Mouse (Mus musculus) right cerebral cortex, postnatal 25 days (tissue): ENCODE measurements around the gene Ctrc.

ENCODE experiments used
- DNase-seq: peaks from one replicate; pipeline ENCODE4 v3.0.0; 2022

Gene Ctrc

DNA sequence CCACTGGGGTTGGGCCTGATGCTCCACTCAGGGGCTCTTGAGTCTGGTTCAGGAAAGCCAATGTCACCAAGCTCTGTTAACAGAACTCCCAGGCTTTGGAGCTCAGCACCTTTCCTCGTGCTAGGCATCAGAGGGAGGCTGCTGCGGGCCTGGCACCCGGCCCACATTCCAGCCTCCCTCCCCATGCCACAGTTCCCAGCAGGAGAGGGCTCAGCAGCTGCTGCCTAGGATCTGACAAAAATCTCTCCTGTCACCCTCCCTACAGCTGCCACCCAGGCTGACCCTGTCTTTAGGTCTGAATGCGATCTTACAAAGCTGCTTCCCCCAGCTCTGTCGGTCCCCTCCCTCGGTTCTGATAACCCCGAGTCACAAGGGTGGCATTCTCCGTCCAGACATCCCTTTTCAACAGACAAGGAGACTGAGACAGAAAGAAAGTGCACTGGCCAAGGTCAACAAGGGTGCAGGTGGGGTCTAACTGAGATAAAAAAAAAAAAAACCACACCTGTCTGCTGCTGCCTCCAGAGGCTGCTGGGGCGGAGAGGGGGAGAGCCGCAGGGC, 20.9 kb upstream of the Ctrc start:
- DNase-seq = no peak

DNA sequence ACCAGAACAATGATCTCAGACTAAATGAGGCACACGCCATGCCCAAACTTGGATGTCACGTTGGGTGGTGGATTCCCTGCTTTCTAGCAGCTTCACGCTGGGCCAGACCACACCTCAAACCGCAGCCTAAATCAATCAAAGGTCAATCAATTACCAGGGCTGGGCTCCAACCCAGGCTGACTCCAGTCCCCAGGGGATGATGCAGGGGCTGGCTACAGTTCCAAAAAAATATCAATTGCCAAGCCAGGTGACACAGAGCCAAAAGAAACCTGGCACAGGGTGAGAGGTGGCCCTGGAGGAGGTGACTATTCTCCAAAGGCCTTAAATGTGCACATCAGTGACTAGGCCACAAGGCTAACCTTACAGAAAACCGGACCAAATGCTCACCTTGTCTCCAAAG, 19.4 kb upstream of the Ctrc start:
- DNase-seq = no peak

DNA sequence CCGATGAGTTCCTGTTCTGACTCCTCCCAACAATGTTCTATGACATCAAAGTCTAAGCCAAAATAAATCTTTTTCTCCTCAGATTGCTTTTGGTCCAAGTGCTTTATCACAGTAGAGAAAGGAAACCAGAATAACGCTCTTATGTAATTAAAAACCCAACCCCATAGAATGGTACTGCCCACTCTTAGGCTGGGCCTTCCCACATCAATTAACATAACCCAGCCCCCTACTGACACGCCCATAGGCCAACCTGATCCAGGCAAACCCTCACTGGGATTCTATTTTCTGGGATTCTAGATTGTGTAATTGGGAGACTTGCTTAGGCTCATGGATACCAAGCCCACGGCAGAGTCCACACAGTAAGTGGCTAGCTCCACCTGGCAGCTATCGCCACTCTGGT, 18.8 kb upstream of the Ctrc start:
- no peak for DNase-seq

DNA sequence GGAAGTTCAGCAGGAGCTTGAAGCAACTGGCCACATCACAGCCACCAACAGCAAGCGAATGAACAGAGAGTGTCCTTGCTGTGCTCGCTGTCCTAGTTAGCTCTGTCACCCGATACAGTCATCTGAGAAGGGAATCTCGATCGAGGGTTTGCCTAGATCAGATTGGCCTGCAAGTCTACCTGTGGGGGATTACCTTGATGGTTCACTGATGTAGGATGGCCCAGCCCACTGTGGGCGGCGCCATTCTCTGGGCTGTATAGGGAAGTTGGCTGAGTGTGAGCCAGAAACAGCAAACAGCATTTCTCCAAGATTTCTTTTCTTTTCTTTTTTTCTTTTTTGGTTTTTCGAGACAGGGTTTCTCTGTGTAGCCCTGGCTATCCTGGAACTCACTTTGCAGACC, 18.3 kb upstream of the Ctrc start:
- no peak for DNase-seq

DNA sequence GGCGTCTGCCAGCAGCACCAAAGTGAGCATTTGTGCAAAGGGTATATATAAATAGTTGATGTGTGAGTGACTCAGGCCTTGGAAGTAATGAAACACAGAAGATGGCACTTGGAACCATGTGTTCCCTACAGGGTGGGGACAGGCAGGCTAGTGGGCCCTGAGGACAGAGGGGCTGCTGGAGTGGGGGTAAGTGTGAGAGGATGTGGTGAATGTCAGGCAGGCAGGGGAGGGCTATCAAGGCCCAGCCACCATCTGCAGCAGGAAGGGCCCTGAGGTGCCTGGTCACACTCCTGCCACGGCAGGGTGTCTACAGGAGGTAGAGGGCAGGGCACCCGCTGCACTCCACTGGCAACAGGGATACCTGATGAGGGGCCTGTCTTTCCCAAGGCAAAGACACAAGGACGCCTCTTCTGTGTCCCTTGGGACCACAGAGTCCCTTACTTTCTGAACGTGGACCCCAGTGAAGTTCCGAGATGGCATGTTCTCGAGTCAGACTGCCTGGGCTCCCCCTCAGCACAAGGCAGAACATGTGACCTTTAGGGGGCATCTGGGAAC, 17.6 kb upstream of the Ctrc start:
- DNase-seq = no peak

DNA sequence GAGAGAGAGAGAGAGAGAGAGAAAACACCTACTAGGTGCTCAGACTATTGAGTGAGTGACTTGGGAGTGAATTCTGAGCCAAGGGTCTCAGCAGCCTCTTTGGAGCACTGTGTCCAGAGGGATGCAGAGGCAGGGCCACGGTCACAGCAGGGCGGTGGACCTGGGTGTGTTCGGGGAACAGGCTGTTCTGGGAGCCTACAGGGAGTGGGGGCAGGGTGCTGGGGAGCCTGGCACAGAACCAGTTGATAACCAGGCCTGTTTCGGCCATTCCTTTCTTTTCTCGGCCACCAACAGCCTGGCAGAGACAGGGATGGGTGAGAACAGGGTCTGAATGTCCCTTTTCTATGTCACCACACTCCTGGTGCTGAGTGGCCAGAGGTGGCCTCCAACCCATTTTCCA, 16.7 kb upstream of the Ctrc start:
- DNase-seq = no peak

DNA sequence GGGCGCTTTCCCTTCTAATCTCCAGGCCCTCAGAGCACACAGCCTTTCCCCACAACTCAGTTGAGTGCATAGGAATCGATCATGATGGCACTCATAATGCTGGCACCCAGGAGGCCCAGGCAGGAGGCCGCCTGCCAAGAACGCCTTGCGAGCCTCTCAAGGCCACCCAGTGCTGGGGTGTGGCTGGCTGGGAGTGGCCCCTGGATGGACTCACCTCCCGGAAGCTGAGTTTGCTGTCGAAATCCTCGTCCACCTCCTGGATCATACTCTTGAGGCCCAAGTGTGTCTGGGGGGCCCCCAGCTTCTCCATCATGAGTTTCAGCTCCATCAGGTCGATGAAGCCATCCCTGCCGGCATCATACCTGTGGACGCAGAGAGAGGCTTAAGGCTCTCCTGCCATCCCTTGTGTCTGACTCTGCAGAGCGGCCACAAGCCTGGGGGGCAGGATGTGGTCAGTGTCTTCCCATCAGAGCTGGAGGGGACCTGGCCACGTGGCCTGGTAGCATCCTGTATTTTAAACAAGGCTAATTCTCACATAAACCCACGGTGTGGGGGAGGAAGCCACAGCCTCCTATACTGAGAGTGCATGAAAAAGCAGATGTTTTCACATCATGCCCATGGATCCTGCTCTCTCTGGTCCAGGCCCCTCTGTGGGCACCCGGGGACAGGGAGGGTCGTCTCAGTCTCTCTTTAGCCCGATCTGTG, 15.6 kb upstream of the Ctrc start:
- no peak for DNase-seq

DNA sequence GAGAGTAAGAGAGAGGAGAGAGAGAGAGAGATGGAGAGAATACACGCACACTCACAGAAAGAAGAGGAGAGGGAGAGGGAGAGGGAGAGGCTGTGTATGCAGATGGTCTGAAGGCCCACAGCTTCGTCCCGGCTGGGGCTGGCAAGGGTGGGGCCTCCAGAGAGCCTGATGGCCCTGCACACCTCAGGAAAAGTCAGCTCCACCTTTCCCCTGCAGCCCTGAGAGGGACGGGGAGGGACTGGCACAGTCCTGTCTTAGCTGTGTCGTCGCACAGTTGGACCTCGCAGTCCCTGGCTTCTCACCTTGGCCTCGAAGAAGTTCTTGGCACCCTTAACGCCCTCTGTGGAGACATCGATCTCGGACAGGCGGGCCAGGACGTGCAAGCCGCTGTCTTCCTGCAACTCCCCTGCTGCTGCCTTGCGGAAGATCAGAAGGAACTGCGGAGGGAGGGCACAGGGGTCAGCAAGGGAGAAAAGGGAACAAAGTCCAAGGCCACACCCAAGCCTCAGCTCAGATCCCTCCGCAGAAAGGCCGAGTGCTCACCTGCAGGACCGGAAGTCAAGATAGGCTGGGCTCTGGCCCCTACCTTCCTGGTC, 14.2 kb upstream of the Ctrc start:
- no peak for DNase-seq

DNA sequence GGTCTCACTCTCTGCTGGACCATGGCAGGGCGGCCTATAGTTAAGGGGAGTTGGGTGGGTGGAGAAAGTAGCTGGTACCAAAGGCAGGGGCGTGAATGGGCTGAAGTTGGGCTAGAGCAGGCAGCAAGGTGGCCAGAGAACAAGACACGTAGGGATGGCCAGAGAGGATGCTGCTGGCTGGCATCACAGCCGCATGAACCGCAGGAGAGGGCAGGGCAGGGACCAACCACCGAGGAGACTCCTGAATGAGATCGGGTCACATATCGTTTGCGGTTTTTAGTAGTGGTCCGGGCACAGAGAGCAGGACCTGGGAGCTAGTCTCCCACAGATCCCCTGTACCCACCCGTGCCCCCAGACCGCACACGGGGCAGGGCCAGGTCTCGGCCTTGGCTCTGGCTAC, 13.2 kb upstream of the Ctrc start:
- DNase-seq = no peak

DNA sequence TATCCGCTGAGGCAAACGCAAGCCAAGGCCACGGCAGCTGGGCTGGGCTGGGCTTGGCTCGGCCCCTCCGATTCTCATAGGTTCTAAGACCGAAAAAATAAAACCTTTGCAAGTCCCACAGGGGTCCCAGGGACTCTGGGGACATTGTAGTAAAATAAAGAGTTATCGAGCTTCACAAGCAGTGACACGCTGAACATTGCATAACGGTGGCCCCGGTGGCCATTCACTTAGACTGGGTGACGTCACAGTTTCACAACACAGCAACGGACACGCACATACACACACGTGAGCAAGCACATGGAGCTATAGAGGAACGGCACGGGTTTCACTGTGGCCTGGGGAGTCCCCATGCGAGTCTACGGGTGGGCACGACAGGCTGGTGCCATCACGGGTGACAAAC, 12.3 kb upstream of the Ctrc start:
- no peak for DNase-seq

DNA sequence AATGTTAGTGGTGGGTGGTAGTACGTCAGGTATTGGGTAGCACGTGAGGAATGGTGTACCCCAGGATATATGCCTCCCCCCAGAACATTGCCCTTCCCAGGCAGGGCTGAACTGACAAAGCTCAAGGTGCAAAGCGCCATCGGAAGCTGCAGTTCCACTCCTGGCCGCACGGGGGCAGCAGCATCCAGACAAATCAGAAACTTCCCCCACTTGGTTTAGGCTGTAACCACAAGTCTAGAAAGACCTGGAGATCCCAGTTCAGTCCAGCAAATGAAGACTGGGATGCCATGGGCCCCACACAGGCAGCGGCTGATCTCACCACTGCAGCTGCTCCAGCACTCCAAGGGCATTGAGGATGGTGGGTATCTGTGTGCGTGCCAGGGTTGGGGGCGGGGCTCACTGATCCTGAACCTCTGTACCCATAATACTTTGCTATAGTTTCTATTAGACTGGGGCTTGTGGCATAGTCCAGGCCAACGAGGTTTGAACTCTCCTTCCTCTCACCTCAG, 11.3 kb upstream of the Ctrc start:
- peak; percentile 78 for DNase-seq

DNA sequence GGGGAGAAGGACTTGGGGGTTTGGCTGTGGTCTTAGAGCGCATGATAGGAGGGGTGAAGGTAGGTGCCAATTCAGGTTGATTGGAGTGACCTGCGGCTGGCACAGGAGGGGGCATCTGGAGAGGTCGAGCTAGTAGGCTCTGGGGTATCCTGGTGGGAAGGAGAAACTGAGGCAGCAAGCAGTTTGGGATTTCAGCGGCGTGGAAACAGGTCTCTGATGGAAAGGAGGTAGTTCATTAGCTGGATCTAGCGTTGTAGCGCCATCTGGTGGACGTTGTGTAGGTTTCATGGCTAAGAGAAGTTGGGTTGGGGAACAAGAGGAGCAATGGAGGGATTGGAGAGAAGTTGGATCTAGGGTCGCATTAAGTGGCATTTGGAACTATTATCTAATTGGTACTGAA, 7.3 kb upstream of the Ctrc start:
- no peak for DNase-seq

DNA sequence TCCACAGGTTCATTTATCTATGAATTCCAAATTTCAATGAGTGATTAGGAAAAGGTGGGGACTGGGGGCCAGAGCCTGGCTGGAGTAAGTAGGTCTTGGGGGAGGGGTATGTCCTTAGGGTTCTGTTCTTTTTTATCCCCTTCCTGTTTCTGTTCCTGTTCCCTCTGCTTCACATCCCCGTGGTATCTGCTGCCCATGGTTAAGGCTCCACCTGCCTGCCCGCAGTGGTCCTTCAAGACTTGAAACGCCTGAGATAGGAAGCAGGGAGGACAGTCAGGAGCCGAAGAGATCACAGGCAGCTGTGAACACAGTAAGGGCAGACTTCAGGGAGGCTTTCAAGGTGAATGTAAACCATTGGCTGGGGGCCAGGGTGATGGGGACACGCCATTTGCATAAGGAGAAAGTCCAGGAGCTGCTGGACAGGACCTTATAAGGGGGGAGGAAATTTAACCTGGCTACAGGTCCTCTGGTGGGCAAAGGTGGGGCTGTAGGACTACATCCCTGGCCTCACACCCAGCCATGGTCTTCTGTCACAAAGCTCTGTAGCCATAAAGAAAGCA, 11.5 kb downstream of the Ctrc start:
- no peak for DNase-seq

DNA sequence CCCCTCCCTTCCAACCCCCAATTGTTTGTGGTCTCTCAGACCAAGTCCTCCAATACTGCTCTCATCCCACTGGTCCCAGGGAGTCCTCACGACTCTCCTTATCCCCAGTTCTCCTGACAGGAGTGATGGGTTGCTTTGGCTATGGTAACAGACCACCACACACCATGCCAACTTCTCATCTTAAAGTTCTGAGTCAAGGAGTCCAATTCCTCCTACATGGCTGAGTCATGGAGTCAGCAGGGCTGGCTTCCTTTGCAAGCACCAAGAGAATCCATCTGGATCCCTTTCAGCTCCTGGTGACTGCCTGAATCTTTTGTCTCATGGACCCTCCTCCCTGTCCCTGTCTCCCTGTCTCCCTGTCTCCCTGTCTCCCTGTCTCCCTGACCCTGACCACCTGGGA, 12.2 kb downstream of the Ctrc start:
- peak; percentile 18 for DNase-seq

DNA sequence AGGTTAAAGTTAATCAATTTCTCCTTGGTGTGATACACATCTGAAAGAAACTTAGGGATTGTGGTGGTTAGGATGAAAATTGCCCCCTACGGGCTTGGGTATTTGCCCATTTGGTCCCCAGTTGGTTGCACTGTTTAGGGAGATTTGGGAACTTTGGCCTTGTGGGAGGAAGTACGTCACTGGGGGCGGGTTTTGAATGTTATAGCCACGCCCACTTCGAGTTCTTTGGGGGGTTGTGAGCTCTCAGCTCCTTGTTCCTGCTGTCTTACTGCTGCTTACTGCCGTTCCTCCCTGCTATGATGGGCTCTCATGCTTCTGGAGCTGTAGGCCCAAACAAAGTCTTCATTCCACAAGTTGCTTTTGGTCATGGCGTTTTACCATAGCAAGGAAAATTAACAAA, 14.8 kb downstream of the Ctrc start:
- no peak for DNase-seq

DNA sequence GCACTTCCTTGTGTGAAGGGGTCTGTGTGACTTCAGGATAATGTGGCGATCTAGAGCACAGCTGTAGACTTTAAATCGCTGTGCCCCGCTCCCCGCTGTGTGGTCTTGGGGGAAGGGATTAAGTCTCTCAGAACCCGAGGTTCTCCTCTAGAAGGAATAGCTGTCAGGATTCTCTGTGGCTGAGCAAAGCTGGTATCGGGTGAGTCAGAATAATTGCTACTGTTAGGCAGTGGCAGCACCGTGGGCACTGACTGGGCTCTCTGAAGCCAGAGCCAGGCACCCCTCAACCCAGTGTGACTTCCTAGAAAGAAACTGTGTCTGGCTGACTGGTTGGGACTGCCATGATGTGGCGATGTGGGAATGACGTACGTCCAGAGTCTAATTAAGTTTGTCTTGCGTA, 15.8 kb downstream of the Ctrc start:
- DNase-seq = no peak

DNA sequence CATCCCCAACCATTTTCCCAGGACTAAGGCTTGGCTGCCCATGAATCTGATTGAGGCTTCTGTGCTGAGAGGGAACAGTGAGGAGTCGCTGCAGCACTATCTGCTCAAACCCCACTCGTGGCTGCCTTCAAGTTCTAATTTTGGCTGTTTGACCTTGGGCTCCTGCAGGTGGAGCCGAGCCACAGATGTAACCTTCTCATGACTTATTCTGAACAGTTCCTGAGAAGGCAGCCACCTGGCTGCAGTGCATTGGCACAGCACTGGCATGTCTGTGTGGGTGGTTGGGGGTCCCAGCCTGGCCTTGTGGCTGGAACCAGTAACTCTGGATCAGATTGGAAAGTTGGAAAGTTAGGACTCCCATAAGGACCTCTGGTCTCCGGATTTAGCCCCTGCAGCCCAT, 18.0 kb downstream of the Ctrc start:
- DNase-seq = no peak

DNA sequence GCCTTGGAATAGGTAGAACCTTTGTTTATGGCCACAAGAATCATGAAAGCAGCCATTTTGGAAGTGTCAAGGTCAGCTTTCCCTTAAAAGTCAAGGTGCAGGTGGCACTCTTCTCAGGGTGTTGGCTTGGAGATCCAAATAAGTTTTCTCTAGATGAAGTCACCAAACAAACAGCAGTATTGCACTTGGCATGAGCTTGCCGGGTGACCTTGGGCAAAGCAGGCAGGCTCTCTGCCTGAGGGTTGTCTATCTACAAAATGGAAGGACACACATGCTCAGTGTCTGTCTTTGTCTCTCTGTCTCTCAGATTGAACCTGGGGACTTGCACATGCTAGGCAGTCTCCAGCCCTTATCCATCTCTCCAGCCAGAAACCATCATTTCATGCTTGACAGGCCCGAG, 18.8 kb downstream of the Ctrc start:
- DNase-seq = no peak

DNA sequence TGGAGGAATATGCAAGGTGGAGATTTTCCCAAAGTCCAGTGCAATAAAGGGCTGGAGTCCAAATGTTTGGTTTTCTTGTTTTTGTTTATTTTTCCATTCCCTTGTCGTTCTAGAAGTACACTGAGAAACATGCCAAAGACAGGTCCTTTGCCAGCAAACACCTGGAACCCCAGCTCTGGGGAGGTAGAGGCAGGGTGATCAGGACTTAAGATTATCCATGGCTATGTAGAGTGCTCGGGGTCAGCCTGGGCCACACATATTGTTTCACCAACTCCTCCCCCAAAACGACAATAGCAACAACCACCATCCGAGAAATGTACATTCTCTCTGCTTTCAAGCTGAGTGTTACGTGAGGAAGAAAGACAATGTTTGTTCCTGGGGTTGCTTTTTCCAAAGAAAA, 20.1 kb downstream of the Ctrc start, which contains the start of gene Cela2a:
Cela2a (minus strand) TSS at position 101 of the 400 bp plus-strand sequence.
- DNase-seq = no peak

DNA sequence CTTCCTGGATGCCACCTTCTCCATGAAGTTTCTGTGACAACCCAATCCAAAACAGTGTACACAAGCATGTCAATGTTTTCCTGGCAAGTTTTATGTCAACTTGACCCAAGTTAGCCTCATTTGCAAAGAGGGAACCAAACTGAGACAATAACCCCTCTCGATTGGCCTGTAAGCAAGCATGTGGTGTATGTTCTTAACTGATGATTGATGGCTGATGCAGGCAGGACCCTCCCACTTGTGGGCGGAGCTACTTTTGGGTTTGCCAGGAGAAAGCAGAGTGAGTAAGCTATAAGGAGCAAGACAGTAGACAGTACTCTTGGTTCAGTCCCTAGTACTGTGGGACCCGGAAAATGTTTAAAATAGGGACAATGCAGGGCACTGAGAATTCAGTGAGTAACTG, 23.2 kb downstream of the Ctrc start:
- DNase-seq = no peak

DNA sequence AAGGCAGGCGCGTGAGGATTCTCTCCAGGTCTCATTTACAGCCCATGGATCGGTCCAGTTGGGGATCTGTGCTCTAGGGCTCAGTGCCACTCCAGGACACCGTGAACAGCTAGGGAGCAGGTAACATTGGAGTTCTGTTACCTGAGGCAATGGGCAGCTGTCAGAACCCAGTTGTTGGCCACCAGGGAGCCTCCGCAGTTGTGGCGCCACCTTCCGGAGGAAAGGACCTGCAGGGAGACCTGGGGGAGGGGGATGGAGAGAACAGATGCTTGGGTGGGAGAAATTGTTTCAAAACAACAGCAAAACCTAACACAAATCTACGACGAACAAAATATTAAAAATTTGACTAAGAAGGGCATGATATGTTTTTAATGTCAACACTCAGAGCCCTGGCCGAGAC, 24.1 kb downstream of the Ctrc start:
- no peak for DNase-seq

DNA sequence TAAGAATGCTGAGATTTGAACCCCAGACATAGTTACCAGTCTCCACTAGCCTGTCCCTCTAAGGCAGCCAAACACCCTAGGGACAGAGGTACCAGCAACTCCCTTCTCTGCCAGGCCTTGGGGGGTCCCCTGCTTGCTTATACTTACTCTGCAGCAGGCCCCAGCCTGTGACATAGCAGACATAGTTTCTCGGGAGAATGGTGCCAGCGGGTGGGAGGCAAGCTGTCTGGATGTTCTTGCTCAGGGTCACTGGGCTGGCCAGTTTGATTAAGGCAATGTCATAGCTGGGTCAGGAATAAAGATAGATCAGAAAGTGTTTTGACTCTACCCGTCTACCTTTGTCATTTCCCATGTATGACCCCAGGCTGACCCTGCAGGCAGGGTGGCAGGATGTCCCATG, 25.0 kb downstream of the Ctrc start:
- no peak for DNase-seq

DNA sequence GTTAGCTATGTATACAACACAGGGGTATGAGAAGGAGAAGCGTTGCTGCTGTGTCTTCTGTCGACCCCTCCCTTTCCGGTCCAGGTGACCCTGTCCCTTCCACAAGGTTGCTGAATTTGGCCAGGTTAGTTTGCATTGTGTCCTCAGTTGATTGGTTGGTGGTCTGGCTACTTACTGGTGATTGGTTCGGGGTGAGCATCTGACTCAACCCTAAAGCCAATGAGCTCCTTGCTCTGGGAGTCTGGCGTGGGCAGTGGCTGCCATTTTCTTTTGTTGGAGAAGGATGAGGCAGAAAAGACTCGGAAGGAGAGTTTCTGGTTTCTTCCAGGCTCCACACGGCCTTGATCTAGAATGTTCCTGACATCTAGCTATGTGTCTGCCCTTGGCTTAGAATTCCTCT, 26.8 kb downstream of the Ctrc start:
- DNase-seq = no peak

DNA sequence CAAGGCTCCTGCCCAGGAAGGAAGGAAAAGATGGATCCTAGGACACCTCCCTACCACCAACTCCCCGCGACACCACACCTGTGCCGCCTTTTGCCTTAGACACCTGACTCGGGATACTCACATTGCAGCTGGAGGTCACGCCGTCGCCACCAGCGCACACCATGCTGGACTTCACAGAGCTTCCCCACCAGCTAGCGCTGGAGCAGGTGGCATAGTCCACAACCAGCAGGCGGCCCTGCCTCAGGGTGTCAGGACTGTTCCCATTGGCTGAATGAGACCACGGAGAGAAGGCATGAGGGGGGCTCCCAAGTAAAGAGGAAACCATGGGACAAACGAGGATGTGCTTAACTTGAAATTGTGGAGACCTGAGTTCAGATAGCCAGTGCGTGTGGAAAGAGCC, 27.3 kb downstream of the Ctrc start:
- DNase-seq = no peak
